Mouse (Mus musculus): Measurements from ENCODE around the gene Ppp1cc. TPM values are rescaled to one million over a fixed set of nuclear protein-coding genes. Genes with fewer than 3 reads are reported as not detected.
"Not testable (repeated sequence)": the region's sequence is repeated elsewhere in the genome, so short reads cannot be mapped to it uniquely, and the experiment has no call there.

The Ppp1cc gene
- polyA plus RNA-seq, 1 experiment = 81.1 TPM

DNA sequence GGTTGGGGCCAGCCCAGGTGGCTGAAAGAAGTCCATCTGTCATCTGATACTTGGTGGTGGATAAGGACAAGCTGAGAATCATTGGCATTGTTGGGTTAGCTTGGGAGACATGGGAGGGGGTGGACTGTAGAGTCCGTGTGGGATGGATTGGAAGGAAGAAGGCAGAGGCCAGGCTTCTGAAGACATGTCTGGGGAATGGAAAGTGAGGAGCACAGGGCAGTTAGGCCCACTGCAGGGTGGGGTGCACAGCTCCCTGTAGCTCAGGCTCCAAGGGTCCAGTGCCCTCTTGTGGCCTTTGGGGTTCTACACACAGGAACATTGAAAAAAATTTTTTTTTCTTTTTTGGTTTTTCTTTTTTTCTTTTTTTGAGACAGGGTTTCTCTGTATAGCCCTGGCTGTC is 18.3 kb downstream of the Ppp1cc start:
- TF ChIP-seq CTCF (IDR thresholded peaks at IDR 0.05; ENCODE audit: insufficient read depth, low read length) (peak; percentile 78), POLR2A (IDR thresholded peaks at IDR 0.05; ENCODE audit: borderline replicate concordance, extremely low read depth, low read depth, low read length) (no peak)
- Histone ChIP-seq H3K4me1 (ENCODE audit: control insufficient read depth, insufficient read depth, low read length) (0 out of 2 replicates have a peak, but pooled peaks cover 3% of the 10 kb centered on the region), H3K4me3 (replicated peaks; ENCODE audit: extremely low read depth, low read depth, low read length) (no peak overlapping the region)
- WGBS = 23% methylated on average over 1 of the region's 1 CpGs
- DNase-seq = peak; percentile 28

- no peak overlapping the region for H3K4me3 ChIP-seq (replicated peaks; ENCODE audit: extremely low read depth, low read depth, low read length)
- H3K4me1 ChIP-seq (ENCODE audit: control insufficient read depth, insufficient read depth, low read length) = 0 out of 2 replicates have a peak, but pooled peaks cover 3% of the 10 kb centered on the region
- DNase-seq = no peak
- TF ChIP-seq CTCF (IDR thresholded peaks at IDR 0.05; ENCODE audit: insufficient read depth, low read length) (no peak), POLR2A (IDR thresholded peaks at IDR 0.05; ENCODE audit: borderline replicate concordance, extremely low read depth, low read depth, low read length) (no peak)
- WGBS = 41% methylated on average over 6 of the region's 6 CpGs
Measured at GRCm38 (mm10) chr5:122179665-122180064, 21.6 kb downstream of the Ppp1cc start.

- TF ChIP-seq POLR2A (IDR thresholded peaks at IDR 0.05; ENCODE audit: borderline replicate concordance, extremely low read depth, low read depth, low read length) (no peak), CTCF (IDR thresholded peaks at IDR 0.05; ENCODE audit: insufficient read depth, low read length) (no peak)
- DNase-seq = no peak
- Histone ChIP-seq H3K4me3 (replicated peaks; ENCODE audit: extremely low read depth, low read depth, low read length) (no peak overlapping the region), H3K4me1 (ENCODE audit: control insufficient read depth, insufficient read depth, low read length) (no peaks in the 10 kb centered on the region)
- WGBS = 70% methylated on average over 7 of the region's 7 CpGs
Measured at GRCm38 (mm10) chr5:122184283-122184806, 26.3 kb downstream of the Ppp1cc start.

DNA sequence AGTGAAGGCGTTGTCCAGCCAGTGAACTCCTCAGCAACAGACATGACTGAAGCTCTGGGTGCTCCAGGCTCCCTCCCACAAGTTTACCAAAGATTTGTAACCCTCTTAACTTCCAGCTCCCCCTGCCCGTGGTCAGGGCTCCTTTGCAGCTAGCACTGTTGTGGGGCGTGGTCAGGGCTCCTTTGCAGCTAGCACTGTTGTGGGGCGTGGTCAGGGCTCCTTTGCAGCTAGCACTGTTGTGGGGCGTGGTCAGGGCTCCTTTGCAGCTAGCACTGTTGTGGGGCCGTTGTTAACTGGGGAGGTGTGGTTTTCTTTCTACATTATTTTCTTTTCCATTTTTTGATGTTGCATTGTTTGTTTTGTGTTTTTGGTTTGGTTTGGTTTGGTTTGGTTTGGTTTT is 26.8 kb downstream of the Ppp1cc start:
- DNase-seq; H3K4me1 ChIP-seq (ENCODE audit: control insufficient read depth, insufficient read depth, low read length); H3K4me3 ChIP-seq (replicated peaks; ENCODE audit: extremely low read depth, low read depth, low read length): not testable (repeated sequence)
- 83% methylated on average over 6 of the region's 6 CpGs for WGBS

GRCm38 (mm10) chr5:122189115-122189514 is 31.0 kb downstream of the Ppp1cc start:
- DNase-seq = no peak
- Histone ChIP-seq H3K4me3 (replicated peaks; ENCODE audit: extremely low read depth, low read depth, low read length) (no peak overlapping the region), H3K4me1 (ENCODE audit: control insufficient read depth, insufficient read depth, low read length) (no peaks in the 10 kb centered on the region)
- no peak for TF ChIP-seq CTCF (IDR thresholded peaks at IDR 0.05; ENCODE audit: insufficient read depth, low read length)
- no peak for TF ChIP-seq POLR2A (IDR thresholded peaks at IDR 0.05; ENCODE audit: borderline replicate concordance, extremely low read depth, low read depth, low read length)
- WGBS = 22% methylated on average over 3 of the region's 3 CpGs

GRCm38 (mm10) chr5:122190465-122190864 is 32.4 kb downstream of the Ppp1cc start:
- WGBS = 68% methylated on average over 7 of the region's 7 CpGs
- Histone ChIP-seq H3K4me1 (ENCODE audit: control insufficient read depth, insufficient read depth, low read length) (no peaks in the 10 kb centered on the region), H3K4me3 (replicated peaks; ENCODE audit: extremely low read depth, low read depth, low read length) (no peak overlapping the region)
- DNase-seq = no peak
- TF ChIP-seq CTCF (IDR thresholded peaks at IDR 0.05; ENCODE audit: insufficient read depth, low read length) (no peak), POLR2A (IDR thresholded peaks at IDR 0.05; ENCODE audit: borderline replicate concordance, extremely low read depth, low read depth, low read length) (no peak)

- Histone ChIP-seq H3K4me1 (ENCODE audit: control insufficient read depth, insufficient read depth, low read length) (no peaks in the 10 kb centered on the region), H3K4me3 (replicated peaks; ENCODE audit: extremely low read depth, low read depth, low read length) (no peak overlapping the region)
- no peak for DNase-seq
- TF ChIP-seq CTCF (IDR thresholded peaks at IDR 0.05; ENCODE audit: insufficient read depth, low read length) = no peak
- no peak for TF ChIP-seq POLR2A (IDR thresholded peaks at IDR 0.05; ENCODE audit: borderline replicate concordance, extremely low read depth, low read depth, low read length)
- 69% methylated on average over 12 of the region's 12 CpGs for WGBS
Measured at GRCm38 (mm10) chr5:122191269-122192063, 33.4 kb downstream of the Ppp1cc start.

DNA sequence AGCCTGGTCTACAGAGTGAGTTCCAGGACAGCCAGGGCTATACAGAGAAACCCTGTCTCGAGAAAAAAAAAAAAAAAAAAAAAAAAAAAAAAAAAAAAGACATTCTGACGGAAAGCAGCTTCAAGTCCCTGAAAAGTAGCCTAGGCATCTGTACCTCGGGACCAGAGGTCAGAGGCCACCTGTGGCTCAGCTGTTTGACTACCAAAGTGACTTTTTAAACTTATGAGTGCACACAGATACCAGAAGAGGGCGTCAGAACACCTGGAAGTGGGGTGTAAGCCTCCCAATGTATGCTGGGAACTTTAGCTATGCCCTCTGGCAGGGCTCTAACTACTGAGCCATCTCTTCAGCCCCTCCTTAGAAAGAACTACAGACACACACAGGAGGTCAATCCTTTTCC is 34.3 kb downstream of the Ppp1cc start:
- DNase-seq = no peak
- Histone ChIP-seq H3K4me3 (replicated peaks; ENCODE audit: extremely low read depth, low read depth, low read length) (no peak overlapping the region), H3K4me1 (ENCODE audit: control insufficient read depth, insufficient read depth, low read length) (no peaks in the 10 kb centered on the region)
- no peak for TF ChIP-seq CTCF (IDR thresholded peaks at IDR 0.05; ENCODE audit: insufficient read depth, low read length)
- no peak for TF ChIP-seq POLR2A (IDR thresholded peaks at IDR 0.05; ENCODE audit: borderline replicate concordance, extremely low read depth, low read depth, low read length)
- 30% methylated on average over 3 of the region's 4 CpGs for WGBS

DNA sequence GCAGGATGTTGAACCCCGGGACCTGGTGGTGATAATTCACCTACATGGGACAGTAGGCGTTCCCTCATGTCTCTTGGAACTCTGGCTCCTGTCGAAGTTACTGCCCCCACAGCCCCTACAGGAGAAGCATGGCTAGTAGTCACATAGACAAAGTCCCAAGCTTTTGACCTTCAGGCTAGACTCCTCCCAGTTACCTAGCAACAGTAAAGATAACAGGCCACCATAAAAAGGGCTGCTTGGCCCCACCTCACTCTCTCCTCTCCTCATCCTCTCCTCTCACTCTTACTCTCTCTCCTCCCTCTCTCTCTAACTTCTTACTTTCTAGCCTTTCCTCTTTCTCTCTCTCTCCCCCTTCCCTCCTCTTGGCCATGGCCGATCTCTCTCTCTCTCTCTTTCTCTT is 42.8 kb downstream of the Ppp1cc start:
- DNase-seq = no peak
- WGBS = 93% methylated on average over 4 of the region's 4 CpGs
- no peaks in the 10 kb centered on the region for H3K4me1 ChIP-seq (ENCODE audit: control insufficient read depth, insufficient read depth, low read length)
- TF ChIP-seq CTCF (IDR thresholded peaks at IDR 0.05; ENCODE audit: insufficient read depth, low read length) (no peak), POLR2A (IDR thresholded peaks at IDR 0.05; ENCODE audit: borderline replicate concordance, extremely low read depth, low read depth, low read length) (no peak)
- no peak overlapping the region for H3K4me3 ChIP-seq (replicated peaks; ENCODE audit: extremely low read depth, low read depth, low read length)

DNA sequence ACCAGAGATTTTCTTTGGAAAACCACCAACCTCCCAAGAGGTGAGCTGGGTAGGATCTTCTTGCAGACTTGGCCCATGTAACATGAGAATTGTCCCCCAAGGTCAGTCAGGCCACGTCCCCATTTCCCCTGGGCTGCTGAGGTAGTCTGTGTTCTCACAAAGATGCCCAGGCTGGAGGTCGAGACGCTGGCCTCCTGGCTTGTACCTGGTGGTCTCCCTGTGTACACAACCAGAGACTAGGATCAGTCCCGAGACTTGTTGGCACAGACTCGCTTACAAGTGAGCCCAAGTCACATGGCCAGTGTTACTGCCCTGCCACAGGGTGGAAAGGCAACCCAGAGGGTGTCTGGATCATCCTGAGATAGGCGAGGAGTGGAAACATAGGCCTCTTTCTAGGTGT is 43.8 kb downstream of the Ppp1cc start:
- no peaks in the 10 kb centered on the region for H3K4me1 ChIP-seq (ENCODE audit: control insufficient read depth, insufficient read depth, low read length)
- TF ChIP-seq POLR2A (IDR thresholded peaks at IDR 0.05; ENCODE audit: borderline replicate concordance, extremely low read depth, low read depth, low read length) (no peak), CTCF (IDR thresholded peaks at IDR 0.05; ENCODE audit: insufficient read depth, low read length) (no peak)
- 85% methylated on average over 6 of the region's 6 CpGs for WGBS
- no peak overlapping the region for H3K4me3 ChIP-seq (replicated peaks; ENCODE audit: extremely low read depth, low read depth, low read length)
- DNase-seq = no peak

All from lung, adult 2 months (tissue).